Mouse (Mus musculus): ENCODE results near the gene Zbtb32. TPM values are rescaled to one million over a fixed set of nuclear protein-coding genes. Genes with fewer than 3 reads are reported as not detected.

The Zbtb32 gene
- polyA plus RNA-seq, 1 experiment from 2014 or later = 1.2 TPM

DNA sequence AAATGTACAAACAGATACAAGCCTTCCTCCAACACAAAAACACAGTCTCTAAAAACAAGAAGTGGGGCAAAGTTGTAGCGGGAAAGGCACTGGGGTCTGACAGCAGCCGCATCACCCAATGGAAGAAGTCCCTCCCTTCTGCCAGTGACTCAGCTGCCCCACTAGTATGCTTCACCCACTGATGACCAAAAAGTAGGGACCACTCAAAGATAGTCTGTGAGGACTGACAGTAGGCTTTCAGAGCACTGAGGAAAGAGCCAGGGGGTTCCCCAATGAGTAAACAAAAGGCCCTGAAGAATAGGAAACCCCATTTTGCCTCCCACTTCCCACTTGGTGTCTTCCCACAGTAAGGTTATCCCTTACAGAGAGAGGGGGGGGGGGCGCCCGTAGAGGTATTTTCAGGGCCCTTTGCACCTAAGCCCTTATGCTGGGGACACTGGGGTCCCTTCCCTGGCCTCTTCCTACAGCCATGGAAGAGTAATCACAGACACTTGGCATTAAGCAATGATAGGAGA lies 4.1 kb downstream of the Zbtb32 start:
- Histone ChIP-seq H3K9me3 (ENCODE audit: control insufficient read depth, low read length) (no peaks in the 10 kb centered on the region), H3K27ac (ENCODE audit: low read depth, low read length) (no peak overlapping the region), H3K4me1 (replicated peaks; ENCODE audit: control insufficient read depth, insufficient read depth, low read length) (no peaks in the 10 kb centered on the region; the same call in 1 of the 2 replicates), H3K27me3 (ENCODE audit: control insufficient read depth, insufficient read depth, low read length) (no peaks in the 10 kb centered on the region), H3K4me3 (ENCODE audit: low read depth, low read length) (no peak overlapping the region), H3K4me2 (replicated peaks; ENCODE audit: low read depth, low read length) (no peak overlapping the region), H3K36me3 (ENCODE audit: control insufficient read depth, insufficient read depth, low read length) (no peaks in the 10 kb centered on the region), H3K9ac (ENCODE audit: low read depth, low read length) (no peak overlapping the region)
- ATAC-seq (ENCODE audit: low FRiP score) = no peak
- no peak for DNase-seq (ENCODE audit: low spot score)
- 68% methylated on average over 4 of the region's 4 CpGs for WGBS

GRCm38 (mm10) chr7:30593579-30594509 lies 4.9 kb downstream of the Zbtb32 start:
- Histone ChIP-seq H3K4me3 (ENCODE audit: low read depth, low read length) (no peak overlapping the region), H3K27ac (ENCODE audit: low read depth, low read length) (no peak overlapping the region), H3K4me2 (replicated peaks; ENCODE audit: low read depth, low read length) (no peak overlapping the region), H3K4me1 (replicated peaks; ENCODE audit: control insufficient read depth, insufficient read depth, low read length) (no peaks in the 10 kb centered on the region; the same call in 1 of the 2 replicates), H3K9ac (ENCODE audit: low read depth, low read length) (no peak overlapping the region), H3K27me3 (ENCODE audit: control insufficient read depth, insufficient read depth, low read length) (no peaks in the 10 kb centered on the region), H3K9me3 (ENCODE audit: control insufficient read depth, low read length) (no peaks in the 10 kb centered on the region), H3K36me3 (ENCODE audit: control insufficient read depth, insufficient read depth, low read length) (no peaks in the 10 kb centered on the region)
- 69% methylated on average over 10 of the region's 10 CpGs for WGBS
- ATAC-seq (ENCODE audit: low FRiP score) (no peak), DNase-seq (ENCODE audit: low spot score) (no peak)

DNA sequence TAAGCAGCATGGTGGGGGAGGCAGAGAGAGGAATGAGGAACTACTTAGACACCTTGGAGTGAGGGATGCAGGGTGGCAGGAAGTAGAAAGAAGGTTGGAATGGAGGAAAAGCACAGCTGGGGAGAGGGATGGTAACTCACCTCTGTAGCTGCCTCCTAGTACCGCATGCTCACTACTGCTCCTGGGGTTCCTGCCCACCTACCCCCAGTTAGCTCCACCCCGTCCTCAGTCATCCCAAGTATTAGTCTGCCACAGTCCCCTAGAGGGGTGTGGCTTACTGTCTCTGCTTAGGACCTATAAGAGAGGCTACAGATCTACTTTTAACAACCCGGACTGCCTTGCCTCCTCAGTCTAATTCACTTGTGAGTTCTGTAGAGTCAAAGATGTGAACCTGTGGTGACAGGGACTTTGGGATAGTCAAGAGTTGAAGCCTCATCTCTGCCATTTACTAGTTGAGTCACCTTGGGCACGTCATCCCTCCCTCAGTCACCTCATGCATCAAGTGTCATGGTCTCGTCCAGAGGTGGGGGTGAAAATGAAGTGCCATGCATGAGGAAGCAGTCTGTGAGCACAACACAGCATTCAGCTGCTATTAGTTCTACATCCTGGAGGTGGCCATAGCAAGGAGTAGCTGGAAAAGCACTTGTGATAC lies 5.8 kb downstream of the Zbtb32 start:
- Histone ChIP-seq H3K4me3 (ENCODE audit: low read depth, low read length) (no peak overlapping the region), H3K9ac (ENCODE audit: low read depth, low read length) (no peak overlapping the region), H3K4me2 (replicated peaks; ENCODE audit: low read depth, low read length) (no peak overlapping the region), H3K27me3 (ENCODE audit: control insufficient read depth, insufficient read depth, low read length) (no peaks in the 10 kb centered on the region), H3K9me3 (ENCODE audit: control insufficient read depth, low read length) (no peaks in the 10 kb centered on the region), H3K27ac (ENCODE audit: low read depth, low read length) (no peak overlapping the region), H3K4me1 (replicated peaks; ENCODE audit: control insufficient read depth, insufficient read depth, low read length) (no peaks in the 10 kb centered on the region; the same call in 1 of the 2 replicates), H3K36me3 (ENCODE audit: control insufficient read depth, insufficient read depth, low read length) (no peaks in the 10 kb centered on the region)
- 55% methylated on average over 5 of the region's 5 CpGs for WGBS
- ATAC-seq (ENCODE audit: low FRiP score) (no peak), DNase-seq (ENCODE audit: low spot score) (no peak)

- no peak for DNase-seq (ENCODE audit: low spot score)
- ATAC-seq (ENCODE audit: low FRiP score) = no peak
- 37% methylated on average over 4 of the region's 4 CpGs for WGBS
- Histone ChIP-seq H3K9me3 (ENCODE audit: control insufficient read depth, low read length) (no peaks in the 10 kb centered on the region), H3K4me3 (ENCODE audit: low read depth, low read length) (no peak overlapping the region), H3K4me1 (replicated peaks; ENCODE audit: control insufficient read depth, insufficient read depth, low read length) (peaks cover 5% of the 10 kb centered on the region), H3K9ac (ENCODE audit: low read depth, low read length) (no peak overlapping the region; the same call in 1 of the 2 replicates), H3K27me3 (ENCODE audit: control insufficient read depth, insufficient read depth, low read length) (no peaks in the 10 kb centered on the region), H3K4me2 (replicated peaks; ENCODE audit: low read depth, low read length) (no peak overlapping the region), H3K36me3 (ENCODE audit: control insufficient read depth, insufficient read depth, low read length) (no peaks in the 10 kb centered on the region), H3K27ac (ENCODE audit: low read depth, low read length) (no peak overlapping the region)
Observed at GRCm38 (mm10) chr7:30591605-30591951, 7.1 kb downstream of the Zbtb32 start.

- Histone ChIP-seq H3K36me3 (ENCODE audit: control insufficient read depth, insufficient read depth, low read length) (no peaks in the 10 kb centered on the region), H3K4me3 (ENCODE audit: low read depth, low read length) (no peak overlapping the region), H3K4me1 (replicated peaks; ENCODE audit: control insufficient read depth, insufficient read depth, low read length) (peaks cover 5% of the 10 kb centered on the region), H3K4me2 (replicated peaks; ENCODE audit: low read depth, low read length) (no peak overlapping the region), H3K9me3 (ENCODE audit: control insufficient read depth, low read length) (no peaks in the 10 kb centered on the region), H3K27ac (ENCODE audit: low read depth, low read length) (no peak overlapping the region), H3K9ac (ENCODE audit: low read depth, low read length) (no peak overlapping the region), H3K27me3 (ENCODE audit: control insufficient read depth, insufficient read depth, low read length) (no peaks in the 10 kb centered on the region)
- ATAC-seq (ENCODE audit: low FRiP score) (no peak), DNase-seq (ENCODE audit: low spot score) (no peak)
- WGBS = 86% methylated on average over 9 of the region's 9 CpGs
Observed at GRCm38 (mm10) chr7:30590927-30591604, 7.6 kb downstream of the Zbtb32 start.

DNA sequence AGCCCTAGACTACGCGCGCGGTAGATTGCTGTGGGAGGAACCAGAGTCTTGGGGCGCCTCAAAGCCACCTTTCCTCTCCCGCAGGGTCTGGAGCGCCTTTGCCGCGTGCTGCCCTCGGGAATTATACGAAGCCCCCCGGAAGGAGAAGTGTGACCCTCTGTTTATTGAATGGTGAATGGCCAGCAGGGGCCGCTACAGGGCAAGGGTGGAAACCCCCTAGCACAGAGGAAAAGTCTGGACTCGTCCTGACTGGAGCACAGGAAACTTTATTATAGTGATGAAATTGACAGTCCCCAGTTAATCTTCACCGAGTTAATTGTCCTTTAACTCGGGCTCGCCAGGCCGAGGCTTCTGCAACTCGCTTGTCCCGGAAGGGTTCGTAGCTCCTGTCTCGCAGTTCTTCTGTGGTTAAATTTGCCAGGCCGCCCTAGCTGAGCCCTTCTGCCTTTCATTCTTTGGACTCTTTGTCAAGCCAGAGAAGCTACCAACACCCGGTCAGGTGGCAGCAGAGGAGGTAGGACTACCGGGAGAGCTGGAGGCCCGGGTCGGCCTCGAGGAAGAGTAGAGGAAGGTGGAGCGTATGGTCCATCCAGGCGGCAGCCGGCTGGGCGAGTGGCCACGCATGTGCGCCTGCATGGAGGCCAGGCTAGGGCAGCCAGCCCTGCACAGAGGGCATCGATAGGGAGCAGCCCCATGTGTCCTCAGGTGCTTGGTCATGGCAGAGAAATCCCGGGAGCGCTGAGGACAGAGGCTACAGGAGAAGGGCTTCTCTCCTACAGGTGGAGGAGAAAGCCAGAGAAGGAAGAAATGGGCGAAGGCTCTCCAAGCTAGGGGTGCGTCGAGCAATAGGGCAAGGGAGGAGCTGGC lies 9.0 kb downstream of the Zbtb32 start:
- Histone ChIP-seq H3K4me1 (replicated peaks; ENCODE audit: control insufficient read depth, insufficient read depth, low read length) (peaks cover 5% of the 10 kb centered on the region), H3K9me3 (ENCODE audit: control insufficient read depth, low read length) (no peaks in the 10 kb centered on the region), H3K27ac (ENCODE audit: low read depth, low read length) (peak overlapping the region; percentile 45), H3K9ac (ENCODE audit: low read depth, low read length) (peak overlapping the region; percentile 94; the same call in 1 of the 2 replicates), H3K4me3 (ENCODE audit: low read depth, low read length) (peak overlapping the region; percentile 80), H3K4me2 (replicated peaks; ENCODE audit: low read depth, low read length) (peak overlapping the region; percentile 60), H3K27me3 (ENCODE audit: control insufficient read depth, insufficient read depth, low read length) (no peaks in the 10 kb centered on the region), H3K36me3 (ENCODE audit: control insufficient read depth, insufficient read depth, low read length) (no peaks in the 10 kb centered on the region; the same call in 1 of the 2 replicates)
- ATAC-seq (ENCODE audit: low FRiP score) (peak; percentile 73), DNase-seq (ENCODE audit: low spot score) (peak; percentile 94)
- 31% methylated on average over 40 of the region's 40 CpGs for WGBS

DNA sequence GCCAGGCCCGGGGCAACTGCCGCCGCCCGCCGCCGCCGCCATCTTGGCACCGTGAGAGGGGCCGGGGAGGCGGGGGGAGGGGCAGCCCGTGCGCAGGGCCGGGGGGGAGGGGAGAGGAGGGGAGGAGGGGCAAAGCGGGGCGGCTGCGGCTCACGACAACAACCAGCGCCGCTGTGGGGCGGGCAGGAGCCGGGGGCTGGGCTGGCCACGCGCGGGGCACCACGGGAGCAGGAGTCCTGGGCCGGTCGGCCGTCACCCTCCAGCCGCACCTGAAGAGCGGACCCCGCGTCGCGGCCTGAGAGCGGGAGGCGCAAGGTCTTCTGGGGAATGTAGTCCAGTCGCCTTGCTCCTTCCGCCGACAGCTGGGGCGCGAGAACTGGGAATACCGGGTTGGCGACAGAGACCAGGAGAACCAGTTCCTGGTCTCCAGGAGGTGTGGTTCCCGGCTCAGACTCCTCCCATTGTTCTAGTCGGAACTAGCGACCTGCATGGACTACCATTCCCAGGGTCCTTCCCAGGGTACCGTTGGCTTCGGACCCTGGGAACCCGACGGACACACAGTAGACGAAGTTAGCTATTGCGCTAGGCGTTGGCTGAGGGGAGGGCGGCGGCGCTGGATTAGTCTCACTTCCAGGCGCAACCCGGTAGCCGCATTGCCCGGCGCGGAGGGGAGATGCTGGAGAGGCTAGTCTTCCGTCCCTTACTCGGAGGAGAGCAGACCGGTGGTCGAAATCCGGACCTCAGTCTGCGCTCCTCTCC lies 9.9 kb downstream of the Zbtb32 start, which contains the start of gene Kmt2b:
Gene Kmt2b (minus strand): TSS at position 51 of the 759 bp plus-strand sequence.
- peak; percentile 96 for ATAC-seq (ENCODE audit: low FRiP score)
- H3K9me3 ChIP-seq (ENCODE audit: control insufficient read depth, low read length) = no peaks in the 10 kb centered on the region
- peak within 1 kb of the TSS; percentile 93 for H3K4me2 ChIP-seq (replicated peaks; ENCODE audit: low read depth, low read length)
- H3K36me3 ChIP-seq (ENCODE audit: control insufficient read depth, insufficient read depth, low read length) = peaks cover 5% of the 10 kb centered on the region; the same call in 1 of the 2 replicates
- peak within 1 kb of the TSS; percentile 80 for H3K4me3 ChIP-seq (ENCODE audit: low read depth, low read length)
- peak within 1 kb of the TSS; percentile 45 for H3K27ac ChIP-seq (ENCODE audit: low read depth, low read length)
- 0% methylated on average over 47 of the region's 68 CpGs for WGBS
- peak; percentile 96 for DNase-seq (ENCODE audit: low spot score)
- H3K27me3 ChIP-seq (ENCODE audit: control insufficient read depth, insufficient read depth, low read length) = no peaks in the 10 kb centered on the region
- peaks cover 5% of the 10 kb centered on the region for H3K4me1 ChIP-seq (replicated peaks; ENCODE audit: control insufficient read depth, insufficient read depth, low read length)
- peak within 1 kb of the TSS; percentile 94 for H3K9ac ChIP-seq (ENCODE audit: low read depth, low read length)
